ENCODE assay signal across 9 mouse cellular contexts in genomic region chr11:74898517-74898827, GRCm38 (mm10). TPM values are rescaled to one million over a fixed set of nuclear protein-coding genes. Genes with fewer than 3 reads are reported as not detected.
DNase-seq lines count a peak whose midpoint lies in the region; ATAC-seq and TF ChIP-seq lines count a peak whose summit lies in the region.
"Had no signal": no experiment of that assay in that cellular context is flagged by ENCODE, and none has a peak within 500 bp of the region (broad histone marks: within the 10 kb centered on the region; RNA-seq: fewer than 3 reads in every experiment).

No protein-coding gene starts in this region.

- no peak for TF ChIP-seq CTCF in bone marrow macrophage, adult 2 months (IDR thresholded peaks at IDR 0.05; ENCODE audit: low read depth, low read length)

- no peaks in the 10 kb centered on the region for H3K27me3 ChIP-seq in kidney, embryonic 14.5 days (ENCODE audit: control insufficient read depth, insufficient read depth, low read length)
- H3K27me3 ChIP-seq in hindbrain, embryonic 12.5 days: no peaks in the 10 kb centered on the region
- H3K27me3 ChIP-seq in midbrain, embryonic 12.5 days: no peaks in the 10 kb centered on the region
- H3K27me3 ChIP-seq: Patski had no signal

- peaks cover 41% of the 10 kb centered on the region for H3K36me3 ChIP-seq in kidney, embryonic 14.5 days (ENCODE audit: control insufficient read depth, insufficient read depth, low read length)
- peaks cover 34% of the 10 kb centered on the region for H3K36me3 ChIP-seq in hindbrain, embryonic 12.5 days
- H3K36me3 ChIP-seq in midbrain, embryonic 12.5 days: peaks cover 40% of the 10 kb centered on the region

- peak overlapping the region; percentile 77 for H3K4me3 ChIP-seq in kidney, embryonic 14.5 days (ENCODE audit: low read length)
- peak overlapping the region; percentile 89 for H3K4me3 ChIP-seq in bone marrow macrophage, adult 2 months (ENCODE audit: insufficient read depth, low read length)
- H3K4me3 ChIP-seq in hindbrain, embryonic 12.5 days: peak overlapping the region; percentile 83
- peak overlapping the region; percentile 80 for H3K4me3 ChIP-seq in midbrain, embryonic 12.5 days

- no peaks in the 10 kb centered on the region for H3K9me3 ChIP-seq in kidney, embryonic 14.5 days (ENCODE audit: control insufficient read depth, low read length)
- H3K9me3 ChIP-seq in hindbrain, embryonic 12.5 days (replicated peaks): no peaks in the 10 kb centered on the region
- no peaks in the 10 kb centered on the region for H3K9me3 ChIP-seq in midbrain, embryonic 12.5 days

- peak overlapping the region; percentile 75; the same call in 1 of the 2 replicates for H3K27ac ChIP-seq in kidney, embryonic 14.5 days (ENCODE audit: low read depth, low read length)
- peak overlapping the region; percentile 49 for H3K27ac ChIP-seq in bone marrow macrophage, adult 2 months (ENCODE audit: insufficient read depth, low read depth, low read length)
- H3K27ac ChIP-seq in hindbrain, embryonic 12.5 days: no peak overlapping the region; the same call in 1 of the 2 replicates
- peak overlapping the region; percentile 91 for H3K27ac ChIP-seq in midbrain, embryonic 12.5 days (replicated peaks)

- WGBS in kidney, embryonic 14.5 days: 1% methylated on average over 7 of the region's 7 CpGs
- whole genome bisulfite sequencing in hindbrain, embryonic 12.5 days: under 1% methylated on average over 7 of the region's 7 CpGs
- WGBS in midbrain, embryonic 12.5 days: under 1% methylated on average over 7 of the region's 7 CpGs

- TF ChIP-seq POLR2A in bone marrow macrophage, adult 2 months (IDR thresholded peaks at IDR 0.05; ENCODE audit: borderline replicate concordance, low read depth, low read length): no peak

- 0 out of 2 replicates have a peak, but pooled peaks cover 7% of the 10 kb centered on the region for H3K4me1 ChIP-seq in kidney, embryonic 14.5 days (ENCODE audit: control insufficient read depth, insufficient read depth, low read length)
- 0 out of 2 replicates have a peak, but pooled peaks cover 8% of the 10 kb centered on the region for H3K4me1 ChIP-seq in bone marrow macrophage, adult 2 months (ENCODE audit: control insufficient read depth, insufficient read depth, low read length)
- H3K4me1 ChIP-seq in hindbrain, embryonic 12.5 days: peaks cover 21% of the 10 kb centered on the region
- H3K4me1 ChIP-seq in midbrain, embryonic 12.5 days: peaks cover 17% of the 10 kb centered on the region

- ATAC-seq in kidney, embryonic 14.5 days (ENCODE audit: low FRiP score, low TSS enrichment): no peak
- no peak for ATAC-seq in hindbrain, embryonic 12.5 days (ENCODE audit: low FRiP score)
- no peak for ATAC-seq in midbrain, embryonic 12.5 days (ENCODE audit: low FRiP score, low read depth)

- H3K9ac ChIP-seq in kidney, embryonic 14.5 days (ENCODE audit: low read depth, low read length): peak overlapping the region; percentile 83
- H3K9ac ChIP-seq in hindbrain, embryonic 12.5 days: peak overlapping the region; percentile 84
- peak overlapping the region; percentile 83 for H3K9ac ChIP-seq in midbrain, embryonic 12.5 days (replicated peaks)

- H3K4me2 ChIP-seq in kidney, embryonic 14.5 days (replicated peaks; ENCODE audit: low read depth, low read length): peak overlapping the region; percentile 98
- H3K4me2 ChIP-seq in hindbrain, embryonic 12.5 days (replicated peaks): peak overlapping the region; percentile 89
- peak overlapping the region; percentile 88 for H3K4me2 ChIP-seq in midbrain, embryonic 12.5 days (replicated peaks)

- DNase-seq in kidney, postnatal 4 days: no peak
- DNase-seq in right cerebral cortex, postnatal 25 days: no peak
- no peak for DNase-seq in layer of hippocampus, postnatal 10 days (ENCODE audit: low spot score in 2 of 2)
- DNase-seq in kidney, postnatal 36 days: no peak

RNA-seq across cellular contexts. Expression of gene Tsr1, which starts 0.6 kb away (rescaled TPM):
- 41.7 and 54.8 TPM in 2 replicates for polyA plus RNA-seq in kidney, embryonic 14.5 days (2014; fragmentation: Nextera tagmentation; extraction: Ambion mirVana)
- polyA plus RNA-seq in bone marrow macrophage, adult 2 months (2012; ENCODE audit: insufficient read depth, insufficient read length, missing spikeins): 6.6 and 7.9 TPM in 2 replicates
- polyA plus RNA-seq in hindbrain, embryonic 12.5 days (2016; fragmentation: Nextera tagmentation; extraction: Ambion mirVana): 33.0 and 37.4 TPM in 2 replicates
- polyA plus RNA-seq in midbrain, embryonic 12.5 days (2016; fragmentation: Nextera tagmentation; extraction: Ambion mirVana): 36.0 and 36.4 TPM in 2 replicates
- 10 to 100 TPM; 40.1 to 43.2 TPM for total RNA-seq in layer of hippocampus, postnatal 10 days (2021)

RNA-seq across cellular contexts. Expression of gene Sgsm2, which starts 1.6 kb away (rescaled TPM):
- 4.4 and 5.7 TPM in 2 replicates for polyA plus RNA-seq in kidney, embryonic 14.5 days (2014; fragmentation: Nextera tagmentation; extraction: Ambion mirVana)
- polyA plus RNA-seq in bone marrow macrophage, adult 2 months (2012; ENCODE audit: insufficient read depth, insufficient read length, missing spikeins): 2.3 and 3.7 TPM in 2 replicates
- polyA plus RNA-seq in hindbrain, embryonic 12.5 days (2016; fragmentation: Nextera tagmentation; extraction: Ambion mirVana): 15.8 and 16.1 TPM in 2 replicates
- polyA plus RNA-seq in midbrain, embryonic 12.5 days (2016; fragmentation: Nextera tagmentation; extraction: Ambion mirVana): 16.2 and 19.0 TPM in 2 replicates
- 10 to 100 TPM; 69.9 to 76.1 TPM for total RNA-seq in layer of hippocampus, postnatal 10 days (2021)

RNA-seq across cellular contexts. Expression of gene Smg6, which starts 27.2 kb away (rescaled TPM):
- polyA plus RNA-seq in kidney, embryonic 14.5 days (2014; fragmentation: Nextera tagmentation; extraction: Ambion mirVana): 12.8 and 19.8 TPM in 2 replicates
- polyA plus RNA-seq in bone marrow macrophage, adult 2 months (2012; ENCODE audit: insufficient read depth, insufficient read length, missing spikeins): 13.7 and 14.7 TPM in 2 replicates
- polyA plus RNA-seq in hindbrain, embryonic 12.5 days (2016; fragmentation: Nextera tagmentation; extraction: Ambion mirVana): 23.5 and 23.6 TPM in 2 replicates
- 22.6 and 25.8 TPM in 2 replicates for polyA plus RNA-seq in midbrain, embryonic 12.5 days (2016; fragmentation: Nextera tagmentation; extraction: Ambion mirVana)
- 10 to 100 TPM; 24.0 to 27.0 TPM for total RNA-seq in layer of hippocampus, postnatal 10 days (2021)

RNA-seq across cellular contexts. Expression of gene Srr, which starts 27.3 kb away (rescaled TPM):
- 13.0 and 24.0 TPM in 2 replicates for polyA plus RNA-seq in kidney, embryonic 14.5 days (2014; fragmentation: Nextera tagmentation; extraction: Ambion mirVana)
- 13.6 and 17.5 TPM in 2 replicates for polyA plus RNA-seq in bone marrow macrophage, adult 2 months (2012; ENCODE audit: insufficient read depth, insufficient read length, missing spikeins)
- polyA plus RNA-seq in hindbrain, embryonic 12.5 days (2016; fragmentation: Nextera tagmentation; extraction: Ambion mirVana): 30.2 and 34.3 TPM in 2 replicates
- 27.5 and 28.1 TPM in 2 replicates for polyA plus RNA-seq in midbrain, embryonic 12.5 days (2016; fragmentation: Nextera tagmentation; extraction: Ambion mirVana)
- 100 to 1,000 TPM in 1 of 2 experiments, 10 to 100 TPM in 1; 87.4 to 104 TPM for total RNA-seq in layer of hippocampus, postnatal 10 days (2021)
